Mouse (Mus musculus): ENCODE data around the gene Armc3.

Gene Armc3

GRCm38 (mm10) chr2:19350167-19350566, 151.1 kb downstream of the Armc3 start:
- DNase-seq (ENCODE audit: low spot score in 2 of 2): no peak

- no peak for DNase-seq (ENCODE audit: low spot score in 2 of 2)
Measured at GRCm38 (mm10) chr2:19351615-19352253, 152.6 kb downstream of the Armc3 start.

GRCm38 (mm10) chr2:19353158-19353557, 154.1 kb downstream of the Armc3 start:
- no peak for DNase-seq (ENCODE audit: low spot score in 2 of 2)

Data from urinary bladder, adult 18-20 months (tissue).